Mouse (Mus musculus) ZHBTc4 (cell line): Measurements from ENCODE around the gene Agpat4.

Experiments used
- DNase-seq: peaks from one replicate; pipeline ENCODE4 v3.0.0-alpha.2; 2011; ENCODE audit warnings: low read depth, low spot score

Agpat4 gene

DNA sequence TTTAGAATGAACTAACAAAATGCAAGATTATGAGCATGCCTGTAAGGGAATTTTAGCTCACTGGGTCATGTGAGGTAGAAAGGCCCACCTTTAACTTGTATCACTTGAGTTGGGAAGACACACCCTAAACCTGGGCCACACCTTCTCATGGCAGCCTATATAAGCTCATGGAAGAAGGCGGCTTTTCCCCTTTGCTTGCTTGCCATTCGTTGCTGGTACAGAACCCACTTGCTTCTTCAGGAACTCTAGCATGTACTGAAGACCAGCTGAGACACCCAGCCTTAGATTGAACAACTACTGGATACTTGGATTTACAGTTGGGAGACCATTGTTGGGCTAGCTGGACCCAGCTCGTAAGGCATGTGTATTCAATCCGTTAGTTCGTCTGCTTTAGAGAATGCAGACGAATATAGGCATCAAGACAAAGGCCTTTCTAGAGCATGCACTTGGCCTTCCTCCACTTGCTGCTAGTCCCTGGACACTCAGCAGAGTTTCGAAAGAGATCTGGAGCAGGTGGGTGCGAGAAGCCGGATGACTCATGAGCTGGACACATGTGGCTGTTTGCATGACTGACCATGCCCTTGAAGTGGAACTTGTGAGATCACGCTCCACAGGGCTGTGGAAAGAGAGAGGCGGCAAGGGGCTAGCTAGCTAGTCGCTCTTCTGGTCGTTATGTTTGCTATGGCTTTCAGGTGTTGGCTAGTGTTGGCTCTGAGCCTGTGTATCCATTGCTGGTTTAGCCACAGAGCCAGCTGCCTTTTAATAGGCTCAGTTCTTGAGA is 42.7 kb downstream of the Agpat4 start:
- no peak for DNase-seq

- no peak for DNase-seq
These were observed 43.4 kb downstream of the Agpat4 start for GRCm38 (mm10) chr17:12161877-12162276.

DNA sequence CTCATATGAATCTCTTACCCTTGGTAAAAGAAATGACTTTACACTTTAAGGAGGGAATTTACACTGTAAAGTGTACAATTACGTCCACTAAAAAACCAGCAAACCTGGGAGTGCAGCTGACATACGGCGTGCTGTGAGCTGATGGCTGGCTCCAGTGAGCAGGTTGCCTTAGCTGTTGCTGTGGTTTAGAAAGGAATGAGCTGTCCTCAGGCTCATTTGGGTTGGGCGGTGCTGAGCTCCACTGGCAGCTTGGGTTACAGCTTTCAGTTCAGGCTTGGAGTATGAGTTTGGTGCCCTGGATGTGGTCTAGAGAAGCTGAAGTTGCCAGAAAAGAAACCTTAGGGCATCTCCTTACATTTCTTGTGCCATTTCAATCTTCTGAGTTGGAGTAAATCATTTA is 44.3 kb downstream of the Agpat4 start:
- DNase-seq: no peak

DNA sequence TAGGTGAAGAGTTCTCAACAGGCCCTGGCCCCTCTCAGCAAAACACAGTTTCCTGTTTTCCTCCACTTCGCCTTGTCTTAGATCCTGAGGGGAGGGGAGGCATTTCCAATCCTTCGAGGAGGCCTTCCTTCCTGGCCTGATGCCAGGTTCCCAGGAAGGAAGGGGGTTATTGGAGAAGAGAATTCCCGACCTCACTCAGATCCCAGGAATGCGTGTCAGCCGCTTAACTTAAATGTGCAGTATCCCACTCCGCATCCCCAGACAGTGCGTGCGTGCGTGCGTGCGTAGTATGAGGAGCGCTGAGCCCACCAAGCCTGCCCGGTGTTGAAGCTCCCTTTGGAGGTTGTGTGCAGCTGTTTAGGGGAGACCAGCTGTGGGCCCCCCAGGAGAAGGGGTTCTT is 44.9 kb downstream of the Agpat4 start:
- DNase-seq: peak; percentile 62

- no peak for DNase-seq
These were observed 45.4 kb downstream of the Agpat4 start for GRCm38 (mm10) chr17:12163903-12164302.

DNA sequence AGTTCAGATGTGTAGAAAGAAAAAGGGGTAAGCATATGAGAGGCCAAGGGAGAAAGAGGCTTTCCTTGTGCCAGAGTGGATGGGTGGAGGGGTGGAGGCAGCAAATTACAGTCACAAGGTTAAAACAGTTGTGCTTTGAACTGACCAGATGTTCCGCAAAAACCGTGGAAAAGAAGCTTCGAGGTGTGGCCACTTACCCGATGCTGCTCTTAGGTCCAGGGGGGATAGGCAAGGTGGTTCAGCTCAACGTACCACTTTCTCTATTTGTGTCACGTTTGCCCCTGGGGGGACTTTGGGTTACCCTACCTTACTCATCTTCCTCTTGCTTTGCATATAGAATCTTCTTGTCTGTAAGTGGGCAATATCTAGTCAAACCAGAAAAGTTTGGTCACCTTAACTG is 46.0 kb downstream of the Agpat4 start:
- no peak for DNase-seq

GRCm38 (mm10) chr17:12165009-12165695 is 46.6 kb downstream of the Agpat4 start:
- DNase-seq: peak; percentile 28

DNA sequence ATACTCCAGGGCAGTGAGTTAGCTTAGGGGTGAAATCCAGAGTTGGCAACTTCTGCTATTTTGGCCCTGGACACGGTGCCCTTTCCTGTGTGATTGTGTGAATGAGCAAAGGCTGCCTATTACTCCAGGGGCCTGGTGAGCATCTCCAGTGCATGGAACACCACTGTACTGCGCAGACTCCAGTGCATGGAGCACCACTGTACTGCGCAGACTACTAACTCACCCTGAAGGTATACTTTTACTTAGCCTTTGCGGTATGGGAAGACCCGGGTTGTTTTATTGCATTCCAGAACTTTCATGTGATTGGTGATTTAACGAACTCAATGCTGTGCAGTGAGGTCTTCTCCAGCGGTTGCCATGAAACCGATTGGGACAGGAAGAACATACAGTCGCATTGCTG is 47.2 kb downstream of the Agpat4 start:
- no peak for DNase-seq

DNA sequence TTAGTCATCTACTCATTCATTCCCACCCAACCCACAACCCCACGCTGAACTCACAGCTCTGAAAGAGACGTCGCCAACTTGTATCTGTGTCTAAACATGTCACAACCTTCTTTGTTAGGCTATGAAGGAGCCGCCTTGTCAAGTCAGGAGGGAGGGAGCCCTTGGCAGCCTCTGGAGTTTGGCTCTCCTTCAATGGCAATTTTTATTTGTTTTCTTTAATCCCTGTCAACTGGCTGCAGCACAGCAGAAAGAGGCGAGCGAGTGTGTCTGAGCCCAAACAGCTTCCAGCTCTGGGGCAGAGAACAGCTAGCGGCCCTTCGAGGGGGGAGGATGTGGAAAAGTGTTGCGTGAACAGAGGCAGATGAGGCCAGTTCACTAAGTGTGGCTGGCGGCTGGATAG is 50.0 kb downstream of the Agpat4 start:
- DNase-seq: no peak

DNA sequence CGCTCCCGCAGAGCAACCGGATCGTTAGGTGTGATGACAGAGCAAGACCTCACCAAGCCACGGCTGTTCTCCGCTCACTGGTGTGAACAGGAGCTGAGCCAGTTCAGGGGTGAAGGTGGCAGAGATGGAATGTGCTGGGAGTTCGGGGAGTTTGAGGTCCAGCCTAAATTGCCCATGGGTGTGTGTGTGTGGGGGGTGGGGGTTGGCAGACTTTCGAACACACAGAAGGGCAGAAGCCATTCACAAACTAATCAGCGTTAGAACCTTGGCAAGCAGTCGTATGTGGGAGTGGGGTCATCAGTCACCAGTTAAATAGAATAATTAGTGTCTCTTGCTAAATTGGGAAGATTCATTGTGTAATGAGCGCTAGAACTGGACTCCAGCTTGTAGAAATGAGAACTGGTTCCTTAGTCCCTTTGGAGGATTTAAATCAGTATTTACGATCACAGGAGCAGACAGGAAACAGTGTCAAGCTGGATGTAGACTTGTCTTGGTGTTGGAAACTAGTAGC is 50.9 kb downstream of the Agpat4 start:
- no peak for DNase-seq

DNA sequence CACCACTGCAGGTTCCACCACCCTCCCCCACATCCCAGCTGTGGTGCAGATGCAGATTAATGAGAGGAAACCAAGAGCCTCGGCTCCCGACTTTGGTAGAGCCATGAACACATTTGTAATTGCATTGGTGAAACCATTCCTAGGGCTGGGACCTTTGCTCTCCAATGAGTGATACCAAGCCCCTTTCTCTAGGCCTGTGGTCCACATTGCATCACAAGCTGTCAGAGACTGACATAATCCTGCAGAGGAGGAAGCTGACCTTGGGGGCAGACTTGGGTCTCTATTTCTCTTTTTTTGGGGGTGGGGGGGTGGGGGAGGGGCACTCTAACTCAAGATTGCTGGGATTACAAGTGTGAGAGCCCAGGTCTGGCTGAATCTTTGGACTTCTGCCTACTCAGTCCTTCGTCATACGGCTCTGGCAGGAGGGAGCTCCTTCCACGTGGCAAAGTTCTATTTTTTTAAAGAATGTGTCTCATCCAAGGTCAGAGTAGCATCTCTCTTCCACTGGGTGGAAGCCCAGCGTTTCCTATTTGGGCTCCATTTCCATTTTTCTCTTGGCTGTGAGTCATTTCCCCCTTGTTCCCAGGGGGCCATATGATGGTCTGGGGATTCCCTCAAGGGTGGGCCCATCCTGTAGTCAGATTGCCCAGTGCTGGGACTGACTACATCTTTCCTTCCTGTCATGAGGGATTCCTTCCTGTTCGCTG is 52.4 kb downstream of the Agpat4 start:
- DNase-seq: no peak

DNA sequence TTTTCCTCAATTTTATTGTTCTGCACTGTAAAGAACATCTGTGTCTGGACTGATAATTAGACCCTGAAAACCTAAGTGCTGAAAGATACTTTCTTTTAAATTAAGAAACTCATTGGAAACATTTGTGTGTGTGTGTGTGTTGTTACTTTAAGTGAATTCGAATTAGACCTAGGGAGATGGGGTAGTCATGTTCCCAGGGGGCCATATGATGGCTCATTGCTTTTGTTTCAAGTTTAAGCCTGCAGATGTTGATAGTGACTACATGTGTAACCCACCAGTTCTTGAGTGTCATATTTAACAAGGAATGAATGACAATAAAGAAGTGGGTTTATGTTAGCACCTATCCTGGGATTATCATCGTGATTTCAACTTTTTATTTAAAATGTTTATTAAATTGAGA is 53.2 kb downstream of the Agpat4 start:
- no peak for DNase-seq

DNA sequence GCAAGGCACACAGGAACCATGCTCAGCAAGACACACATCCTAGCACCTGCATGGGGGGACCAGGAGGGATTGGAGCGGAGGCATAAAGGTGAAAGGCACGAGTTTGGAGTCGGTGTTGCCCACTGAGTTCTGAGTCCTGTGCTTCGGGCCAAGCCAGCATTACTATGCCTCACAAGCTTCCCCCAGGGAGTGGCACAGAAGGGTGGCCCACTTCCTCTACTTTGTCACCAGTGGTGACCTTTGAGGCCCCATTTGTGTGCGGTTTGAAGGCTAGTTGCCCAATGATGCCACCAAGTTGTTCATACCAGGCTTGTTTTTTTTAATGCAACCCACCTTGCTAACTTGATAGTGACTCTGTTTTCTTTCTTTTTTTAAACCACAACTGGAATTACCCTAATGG is 55.7 kb downstream of the Agpat4 start:
- no peak for DNase-seq

DNA sequence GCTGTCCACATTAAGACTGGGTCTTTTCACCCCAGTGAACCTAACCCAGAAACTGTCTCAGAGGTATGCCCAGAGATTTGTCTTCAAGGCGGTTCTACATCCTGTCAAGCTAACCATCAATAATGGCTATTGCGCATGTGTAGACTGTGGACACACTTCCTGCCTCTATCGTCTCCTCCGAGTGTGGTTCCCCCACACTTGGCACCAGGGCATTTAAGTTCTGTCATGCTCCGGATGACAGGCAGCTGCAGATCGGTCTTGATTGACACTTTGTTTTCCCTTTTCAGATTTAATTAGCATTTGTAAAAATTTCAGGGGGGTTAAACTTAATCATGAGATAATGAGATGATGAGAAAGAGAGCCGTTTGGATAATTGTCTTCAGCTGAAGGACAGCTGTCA is 56.4 kb downstream of the Agpat4 start:
- DNase-seq: no peak

- no peak for DNase-seq
These were observed 57.1 kb downstream of the Agpat4 start for GRCm38 (mm10) chr17:12175626-12176025.

- DNase-seq: no peak
These were observed 60.8 kb downstream of the Agpat4 start for GRCm38 (mm10) chr17:12179339-12179738.

DNA sequence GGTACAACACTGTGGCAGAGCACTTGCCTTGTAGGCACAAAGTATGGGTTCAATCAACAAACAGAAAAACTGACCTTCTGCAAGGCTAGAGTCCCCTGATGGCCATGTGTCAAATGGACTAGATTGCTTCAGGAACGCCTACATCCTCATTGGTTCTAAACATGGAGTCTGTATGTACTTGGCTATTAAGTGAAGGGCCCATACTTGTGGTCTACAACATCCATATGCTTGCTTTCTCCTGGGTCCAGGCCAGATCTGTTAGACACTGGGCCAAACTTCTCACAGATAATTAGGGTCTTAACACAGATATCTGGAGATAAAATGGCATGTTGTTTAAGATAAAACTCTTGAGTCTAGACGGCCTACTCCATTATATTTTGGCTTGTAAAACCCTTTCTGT is 61.3 kb downstream of the Agpat4 start:
- no peak for DNase-seq

- peak; percentile 43 for DNase-seq
These were observed 64.4 kb downstream of the Agpat4 start for GRCm38 (mm10) chr17:12182702-12183485.

DNA sequence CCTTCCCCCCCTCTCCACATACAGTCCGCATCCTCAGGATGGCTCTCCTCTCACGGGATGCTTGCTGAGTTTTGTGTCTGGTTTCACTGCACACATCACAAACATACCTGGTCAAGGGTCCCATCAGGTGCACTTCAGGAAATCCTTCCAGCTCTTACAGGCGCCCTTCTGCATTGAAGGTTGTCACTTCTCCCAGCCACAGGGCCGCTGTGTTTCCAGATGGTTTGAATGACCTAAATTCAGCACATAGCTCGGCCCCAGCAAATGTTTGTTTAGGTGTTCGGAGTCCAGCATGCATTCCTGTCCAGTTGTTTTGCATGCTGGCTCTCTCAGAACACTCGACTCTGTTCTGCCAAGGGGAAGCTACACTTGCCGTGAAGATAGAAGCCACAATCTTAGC is 65.8 kb downstream of the Agpat4 start:
- DNase-seq: no peak

DNA sequence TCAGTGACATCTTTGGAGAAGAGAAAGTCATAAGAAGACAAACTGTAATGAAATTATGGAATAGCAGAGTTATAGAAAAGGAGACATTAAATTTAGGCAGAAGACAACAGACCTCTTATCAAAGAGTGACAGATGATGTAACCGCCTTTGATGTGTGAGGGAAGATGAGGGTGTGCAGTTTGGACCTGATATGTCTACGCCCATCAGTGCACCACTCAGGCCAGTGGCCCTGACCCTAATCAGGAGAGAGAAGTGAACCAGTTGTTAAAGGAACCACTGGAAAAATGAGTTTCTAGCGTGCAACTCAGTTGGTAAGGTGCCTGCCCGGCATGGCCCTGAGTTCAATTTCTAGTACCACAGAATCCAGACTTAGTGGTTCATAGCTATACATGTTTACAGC is 67.4 kb downstream of the Agpat4 start:
- DNase-seq: no peak

GRCm38 (mm10) chr17:12186341-12186740 is 67.8 kb downstream of the Agpat4 start:
- no peak for DNase-seq

GRCm38 (mm10) chr17:12187782-12188181 is 69.3 kb downstream of the Agpat4 start:
- no peak for DNase-seq
